Mouse (Mus musculus): ENCODE measurements around the gene Magi3.

Magi3 gene

GRCm38 (mm10) chr3:104019453-104019852 is 200.7 kb downstream of the Magi3 start:
- peak; percentile 10 for DNase-seq

DNA sequence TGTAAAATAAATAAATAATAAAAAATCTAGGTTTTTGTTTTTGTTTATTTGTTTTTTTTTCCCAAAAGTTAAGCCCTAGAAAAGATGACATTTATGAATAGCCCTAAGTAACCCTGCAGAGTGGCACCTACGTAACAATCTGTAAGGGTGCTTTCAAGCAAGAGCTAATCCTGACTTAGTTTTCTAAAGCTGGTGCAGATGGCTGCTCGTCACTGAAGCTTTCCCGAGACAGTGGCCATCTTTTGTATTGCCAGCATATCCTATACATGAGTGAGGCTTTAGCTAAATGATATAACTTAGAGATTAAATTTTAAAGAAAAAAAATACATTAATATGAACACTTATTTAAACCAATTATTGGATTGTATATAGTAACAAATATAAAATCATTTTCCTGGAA is 202.2 kb downstream of the Magi3 start:
- DNase-seq = no peak

DNA sequence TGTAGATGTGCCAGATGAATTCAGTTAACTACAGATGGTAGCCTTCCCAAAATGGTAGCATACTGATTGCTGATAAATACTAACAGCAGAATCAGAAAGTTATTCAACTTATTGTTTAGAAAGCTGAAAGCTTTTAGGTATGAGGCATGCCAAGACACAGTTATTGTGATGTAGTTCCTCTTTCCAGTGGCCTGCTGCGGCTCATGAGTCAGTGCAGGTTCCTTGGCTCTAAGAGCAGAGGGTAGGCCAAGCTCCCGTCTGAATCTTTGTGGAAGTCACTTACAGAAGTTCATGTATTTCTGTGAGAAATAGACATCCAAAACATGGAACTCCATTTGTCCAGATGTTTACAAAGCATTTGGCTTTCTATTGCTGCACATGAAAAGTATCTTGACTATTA is 208.2 kb downstream of the Magi3 start:
- DNase-seq = no peak

- no peak for DNase-seq
These were observed 210.1 kb downstream of the Magi3 start for GRCm38 (mm10) chr3:104009924-104010662.

- peak; percentile 38 for DNase-seq
These were observed 212.7 kb downstream of the Magi3 start for GRCm38 (mm10) chr3:104007479-104007878.

GRCm38 (mm10) chr3:104006896-104007466 is 213.2 kb downstream of the Magi3 start:
- no peak for DNase-seq

DNA sequence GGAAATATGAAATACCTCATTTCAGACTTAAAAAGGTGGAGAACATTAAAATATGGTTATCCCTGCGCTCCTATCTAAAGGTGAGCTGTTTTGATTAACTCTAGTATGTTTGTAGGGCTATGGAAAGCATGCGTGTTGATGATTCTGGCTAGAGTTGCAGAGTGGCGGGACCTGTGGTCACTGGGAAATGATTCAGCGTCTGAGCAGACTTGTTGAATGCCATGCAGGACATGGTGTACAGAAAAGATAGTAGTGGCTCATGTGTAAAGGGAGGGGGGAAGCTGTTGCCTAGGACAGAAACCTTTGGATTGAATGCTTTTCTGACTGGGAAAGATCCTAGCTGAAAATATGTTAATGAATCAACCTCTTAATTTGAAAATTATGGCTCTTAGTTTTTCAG is 221.4 kb downstream of the Magi3 start:
- DNase-seq = no peak

DNA sequence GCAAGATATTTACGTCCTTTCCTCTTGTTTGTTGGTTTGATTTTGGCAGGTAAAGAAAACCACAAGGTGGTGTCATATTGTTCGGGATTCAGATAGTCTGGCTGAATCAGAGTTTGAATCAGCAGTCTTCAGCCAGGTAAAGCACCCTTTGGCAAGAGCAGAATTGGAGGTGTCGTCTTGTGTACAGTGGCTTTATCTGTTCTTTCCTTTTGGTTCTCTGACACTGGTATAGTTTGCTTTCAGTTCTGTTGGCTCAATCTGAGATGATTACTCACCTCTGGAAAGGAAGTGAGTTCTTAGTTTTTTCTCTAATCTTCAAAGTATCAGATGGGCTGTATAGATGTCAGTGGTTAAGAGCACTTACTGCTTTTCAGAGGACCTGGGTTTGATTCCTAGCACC is 228.9 kb downstream of the Magi3 start:
- DNase-seq = no peak

DNA sequence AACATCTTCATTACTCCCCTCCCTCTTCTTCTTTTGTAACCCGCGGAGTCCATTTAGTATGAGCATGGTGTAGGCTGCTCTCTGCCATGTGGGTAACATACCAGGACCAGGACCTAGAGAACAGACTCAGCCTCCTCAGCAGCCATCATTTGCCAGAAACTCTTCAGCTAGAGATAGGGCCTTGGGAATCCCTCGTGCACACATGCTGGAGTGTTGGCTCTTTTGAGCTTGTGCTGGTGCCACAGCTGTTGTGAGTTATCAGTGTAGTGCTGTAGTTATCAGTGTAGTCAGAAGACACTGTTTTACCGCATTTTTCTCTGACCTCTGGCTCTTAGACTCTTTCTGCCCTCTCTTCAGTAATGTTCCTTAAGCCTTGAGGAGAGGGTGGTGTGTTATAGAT is 230.8 kb downstream of the Magi3 start:
- no peak for DNase-seq

DNA sequence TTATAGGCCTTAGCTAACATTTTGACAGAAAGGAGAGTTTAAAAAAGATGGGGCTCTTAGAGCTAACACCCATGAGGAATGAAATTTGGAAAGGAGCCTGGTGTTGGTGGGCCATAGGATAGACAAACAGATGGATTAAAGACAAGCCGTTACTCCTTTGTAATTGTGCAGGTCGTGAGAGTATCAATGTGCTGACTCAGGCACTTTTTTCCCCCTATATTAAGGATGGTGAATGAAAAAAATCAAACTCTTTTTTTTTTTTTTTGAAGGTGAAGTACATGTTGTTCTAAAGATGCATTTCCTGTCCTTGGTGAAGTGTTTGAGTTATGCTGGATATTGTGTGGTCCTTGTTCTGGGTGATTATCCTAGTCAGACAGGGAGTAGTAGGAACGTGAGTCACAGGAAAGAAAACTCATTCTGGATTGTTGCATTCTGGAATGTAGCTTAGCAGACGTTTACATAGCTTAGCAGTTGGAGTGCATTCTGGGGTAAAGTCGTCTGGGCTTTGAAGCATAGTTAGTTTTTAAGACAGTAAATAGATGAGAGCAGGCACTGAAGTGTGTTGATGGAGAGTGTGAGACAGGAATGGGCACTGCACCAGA is 232.2 kb downstream of the Magi3 start:
- no peak for DNase-seq

GRCm38 (mm10) chr3:103985194-103985593 is 235.0 kb downstream of the Magi3 start:
- no peak for DNase-seq

GRCm38 (mm10) chr3:103984556-103984955 is 235.6 kb downstream of the Magi3 start:
- DNase-seq = no peak

- DNase-seq = no peak
These were observed 249.0 kb downstream of the Magi3 start for GRCm38 (mm10) chr3:103971157-103971556.

GRCm38 (mm10) chr3:103968701-103969100 is 251.5 kb downstream of the Magi3 start:
- no peak for DNase-seq

- peak; percentile 90 for DNase-seq
These were observed 252.1 kb downstream of the Magi3 start, which contains the start of gene Phtf1 for GRCm38 (mm10) chr3:103967861-103968691. TSS of gene Phtf1 (plus strand) at chr3:103968110.

- no peak for DNase-seq
These were observed 252.9 kb downstream of the Magi3 start for GRCm38 (mm10) chr3:103967231-103967630.
